16 mouse cellular contexts compared by ENCODE assay signal in the genomic region with DNA sequence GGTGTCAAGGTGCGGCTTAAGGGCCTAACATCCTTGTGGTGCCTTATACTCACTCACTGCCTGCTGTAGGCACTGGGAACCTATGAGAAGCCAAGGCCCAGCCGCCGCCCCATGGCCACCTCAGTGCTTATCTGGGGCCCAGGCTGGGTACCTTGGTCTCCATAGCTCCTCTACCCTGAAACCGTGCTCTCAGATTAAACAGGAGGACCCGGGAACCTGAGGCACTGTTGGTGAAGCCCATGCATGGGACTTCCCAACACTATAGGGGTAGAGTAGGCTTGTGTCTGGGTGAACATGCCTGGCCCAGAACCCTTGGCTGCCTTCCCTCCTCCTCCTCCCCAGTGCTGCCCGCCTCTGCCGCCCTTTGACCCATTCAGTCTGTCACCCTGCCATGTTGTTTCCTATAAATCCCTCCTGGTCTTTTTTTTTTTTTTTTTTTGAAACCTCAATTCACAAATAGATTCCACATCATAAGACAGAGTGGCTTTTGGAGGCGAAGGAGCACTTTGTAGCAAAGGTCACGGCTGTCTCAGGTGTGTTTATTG.
DNase-seq lines count a peak whose midpoint lies in the region; ATAC-seq lines count a peak whose summit lies in the region.
"Had no signal": no experiment of that assay in that cellular context is flagged by ENCODE, and none has a peak within 500 bp of the region (broad histone marks: within the 10 kb centered on the region; RNA-seq: fewer than 3 reads in every experiment).

No protein-coding gene starts in this region.

- no peak overlapping the region for H3K4me3 ChIP-seq in kidney, embryonic 14.5 days (ENCODE audit: low read length)
- no peak overlapping the region for H3K4me3 ChIP-seq in kidney, embryonic 16.5 days (ENCODE audit: low read length)
- H3K4me3 ChIP-seq in stomach, embryonic 15.5 days (replicated peaks): no peak overlapping the region
- H3K4me3 ChIP-seq: erythroblast, embryonic 14.5 days; heart, embryonic 15.5 days had no signal

- DNase-seq in adrenal gland, adult 2 months: peak; percentile 34
- no peak for DNase-seq in adrenal gland, adult 18-20 months (ENCODE audit: low spot score in 2 of 2)
- DNase-seq in liver: peak; percentile 37
- DNase-seq in gastrocnemius, postnatal 36 days: no peak
- DNase-seq: cerebellum, adult 8-10 months; embryo, embryonic 11 days; gastrocnemius, postnatal 14 days; right cerebral cortex, postnatal 14 days; thymus, postnatal 14 days had no signal

- peaks cover 5% of the 10 kb centered on the region for H3K4me1 ChIP-seq in kidney, embryonic 14.5 days (ENCODE audit: control insufficient read depth, insufficient read depth, low read length)
- peaks cover 14% of the 10 kb centered on the region for H3K4me1 ChIP-seq in kidney, embryonic 16.5 days (ENCODE audit: insufficient read depth, low read length)
- H3K4me1 ChIP-seq in stomach, embryonic 15.5 days: peaks cover 18% of the 10 kb centered on the region

- H3K27me3 ChIP-seq in kidney, embryonic 14.5 days (ENCODE audit: control insufficient read depth, insufficient read depth, low read length): no peaks in the 10 kb centered on the region
- H3K27me3 ChIP-seq in kidney, embryonic 16.5 days (ENCODE audit: insufficient read depth, low read length): no peaks in the 10 kb centered on the region
- H3K27me3 ChIP-seq in stomach, embryonic 15.5 days (replicated peaks): no peaks in the 10 kb centered on the region
- H3K27me3 ChIP-seq: heart, embryonic 15.5 days had no signal

- no peaks in the 10 kb centered on the region for H3K9me3 ChIP-seq in kidney, embryonic 14.5 days (ENCODE audit: control insufficient read depth, low read length)
- H3K9me3 ChIP-seq in kidney, embryonic 16.5 days (ENCODE audit: low read length): no peaks in the 10 kb centered on the region
- H3K9me3 ChIP-seq in stomach, embryonic 15.5 days: no peaks in the 10 kb centered on the region
- H3K9me3 ChIP-seq: heart, embryonic 15.5 days had no signal

- no peak overlapping the region for H3K4me2 ChIP-seq in kidney, embryonic 14.5 days (replicated peaks; ENCODE audit: low read depth, low read length)
- H3K4me2 ChIP-seq in kidney, embryonic 16.5 days (replicated peaks; ENCODE audit: low read depth, low read length): no peak overlapping the region
- no peak overlapping the region for H3K4me2 ChIP-seq in stomach, embryonic 15.5 days
- H3K4me2 ChIP-seq: heart, embryonic 15.5 days had no signal

- no peaks in the 10 kb centered on the region for H3K36me3 ChIP-seq in kidney, embryonic 14.5 days (ENCODE audit: control insufficient read depth, insufficient read depth, low read length)
- H3K36me3 ChIP-seq in kidney, embryonic 16.5 days (ENCODE audit: insufficient read depth, low read length): no peaks in the 10 kb centered on the region
- H3K36me3 ChIP-seq in stomach, embryonic 15.5 days: no peaks in the 10 kb centered on the region
- H3K36me3 ChIP-seq: heart, embryonic 15.5 days had no signal

- H3K9ac ChIP-seq in kidney, embryonic 14.5 days (ENCODE audit: low read depth, low read length): no peak overlapping the region
- no peak overlapping the region for H3K9ac ChIP-seq in kidney, embryonic 16.5 days (replicated peaks; ENCODE audit: low read length)
- no peak overlapping the region for H3K9ac ChIP-seq in stomach, embryonic 15.5 days
- H3K9ac ChIP-seq: heart, embryonic 15.5 days had no signal

- 89% methylated on average over 9 of the region's 9 CpGs for WGBS in kidney, embryonic 14.5 days
- WGBS in kidney, embryonic 16.5 days: 97% methylated on average over 9 of the region's 9 CpGs
- 84% methylated on average over 9 of the region's 9 CpGs for WGBS in stomach, embryonic 15.5 days

- 0 out of 2 replicates have a peak, but pooled peaks have one; percentile 22 for ATAC-seq in kidney, embryonic 14.5 days (ENCODE audit: low FRiP score, low TSS enrichment)
- ATAC-seq in kidney, embryonic 16.5 days (ENCODE audit: low FRiP score, low TSS enrichment): no peak
- ATAC-seq in stomach, embryonic 15.5 days (ENCODE audit: insufficient read depth, low FRiP score, low read depth): no peak
- ATAC-seq in monocyte, adult 5-6 weeks (replicated peaks; ENCODE audit: insufficient number of reproducible peaks, low FRiP score, low TSS enrichment, poor library complexity, severe bottlenecking): no peak
- ATAC-seq: activated CD4-positive, CD25-positive, alpha-beta regulatory T cell, adult 4 months had no signal

- no peak overlapping the region for H3K27ac ChIP-seq in kidney, embryonic 14.5 days (ENCODE audit: low read depth, low read length)
- H3K27ac ChIP-seq in kidney, embryonic 16.5 days (ENCODE audit: low read length): no peak overlapping the region; the same call in 1 of the 2 replicates
- peak overlapping the region; percentile 42; the same call in 1 of the 2 replicates for H3K27ac ChIP-seq in stomach, embryonic 15.5 days

- intact Hi-C loops in gastrocnemius, postnatal 36 days (cut with DNase I): no loop called here

Comparison
In these comparisons a context has a peak if more than half of its experiments do, and no peak if none do; other contexts are left out.
1. DNase-seq: peak in adrenal gland, adult 2 months (single experiment) and liver (single experiment); none in adrenal gland, adult 18-20 months (0 of 2) and gastrocnemius, postnatal 36 days (0 of 2).